Mouse (Mus musculus) R1 (cell line): ENCODE measurements around the gene Socs2.

Source experiments
- DNase-seq: peaks from one replicate; pipeline ENCODE4 v3.0.0-alpha.2; 2018; ENCODE audit warnings: low read depth, low spot score

Gene Socs2

GRCm38 (mm10) chr10:95420284-95420683 is 3.3 kb upstream of the Socs2 start:
- no peak for DNase-seq

DNA sequence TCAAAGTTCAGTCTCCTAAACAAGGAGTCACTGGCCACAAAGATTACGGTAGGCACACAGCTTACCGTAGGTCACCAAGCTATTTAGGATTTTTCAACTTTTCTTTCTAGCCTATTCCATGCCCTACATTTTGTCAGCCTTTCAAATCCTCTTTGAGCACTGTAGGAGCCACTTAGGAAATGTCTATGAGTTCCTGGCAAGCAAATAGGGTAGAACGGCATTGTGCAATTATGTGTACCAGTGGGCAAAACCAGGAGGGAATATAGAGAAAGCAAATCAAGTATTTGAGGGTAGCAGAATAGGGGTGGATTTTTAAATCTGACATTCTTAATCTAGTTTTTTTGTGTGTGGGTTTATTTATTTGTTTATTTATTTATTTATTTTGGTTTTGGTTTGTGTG is 2.7 kb upstream of the Socs2 start:
- no peak for DNase-seq

DNA sequence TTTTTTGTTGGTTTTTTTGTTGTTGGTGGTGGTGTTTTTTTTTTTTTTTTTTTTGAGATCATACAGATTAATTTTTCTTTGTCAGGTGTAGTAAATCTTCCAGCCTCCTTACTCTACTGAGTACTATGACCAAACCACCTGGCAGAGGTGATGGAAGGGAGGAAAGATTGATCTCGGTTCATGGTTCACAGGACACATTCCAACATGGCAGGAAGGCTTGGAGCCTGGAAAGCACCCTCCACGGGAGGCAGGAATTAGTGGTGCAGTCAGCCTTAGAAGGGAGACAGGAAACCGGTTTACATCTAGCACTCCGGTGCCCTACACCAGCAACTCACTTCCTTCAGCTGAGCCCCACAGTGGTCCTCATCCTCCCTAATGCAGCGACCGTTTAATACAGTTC is 1.7 kb upstream of the Socs2 start:
- DNase-seq: no peak

GRCm38 (mm10) chr10:95417496-95418236 is 686 bp upstream of the Socs2 start:
- peak; percentile 77 for DNase-seq

GRCm38 (mm10) chr10:95416361-95416684 is 657 bp downstream of the Socs2 start:
- DNase-seq: no peak

DNA sequence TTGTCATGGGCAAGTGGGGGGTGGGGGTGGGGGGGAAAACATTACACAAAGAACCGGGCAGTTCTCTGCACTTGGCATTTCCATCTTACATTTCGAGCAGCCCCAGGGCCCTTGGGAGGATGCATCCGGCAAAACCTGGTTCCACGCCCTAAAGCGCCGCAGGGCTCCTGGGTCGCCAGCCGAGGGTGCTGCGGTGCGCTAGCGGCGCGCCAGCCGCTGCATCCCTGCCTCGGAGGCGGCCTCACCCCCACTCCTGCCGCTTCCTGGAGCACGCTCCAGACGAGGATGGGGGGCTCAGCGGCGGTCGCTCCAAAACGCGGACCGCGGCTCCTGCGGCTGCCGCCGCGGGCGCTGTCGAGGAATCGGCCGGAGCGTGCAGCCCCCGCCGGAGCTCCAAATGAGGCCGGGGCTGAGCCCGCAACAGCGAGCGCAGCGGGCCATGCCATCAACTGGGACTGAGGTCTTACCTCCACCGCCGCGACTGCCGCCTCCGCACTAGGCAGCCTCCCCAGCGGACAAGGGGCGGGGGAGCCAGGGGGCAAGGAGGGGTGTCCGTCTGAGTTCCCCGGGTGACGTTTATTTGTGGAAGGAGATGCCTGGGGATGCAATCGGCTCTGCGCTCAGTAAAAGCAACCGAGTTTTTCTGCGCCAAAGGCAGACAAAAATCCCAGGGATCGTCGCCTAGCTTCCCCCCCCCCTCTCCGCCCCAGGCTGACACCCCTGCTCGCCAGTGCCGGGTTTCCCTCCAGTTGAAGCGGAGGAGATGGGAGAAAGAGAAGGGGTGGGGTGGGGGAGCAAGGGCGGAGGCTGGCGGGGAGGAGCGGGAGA is 1.2 kb downstream of the Socs2 start:
- peak; percentile 72 for DNase-seq

GRCm38 (mm10) chr10:95415159-95415532 is 1.8 kb downstream of the Socs2 start:
- DNase-seq: peak; percentile 96

DNA sequence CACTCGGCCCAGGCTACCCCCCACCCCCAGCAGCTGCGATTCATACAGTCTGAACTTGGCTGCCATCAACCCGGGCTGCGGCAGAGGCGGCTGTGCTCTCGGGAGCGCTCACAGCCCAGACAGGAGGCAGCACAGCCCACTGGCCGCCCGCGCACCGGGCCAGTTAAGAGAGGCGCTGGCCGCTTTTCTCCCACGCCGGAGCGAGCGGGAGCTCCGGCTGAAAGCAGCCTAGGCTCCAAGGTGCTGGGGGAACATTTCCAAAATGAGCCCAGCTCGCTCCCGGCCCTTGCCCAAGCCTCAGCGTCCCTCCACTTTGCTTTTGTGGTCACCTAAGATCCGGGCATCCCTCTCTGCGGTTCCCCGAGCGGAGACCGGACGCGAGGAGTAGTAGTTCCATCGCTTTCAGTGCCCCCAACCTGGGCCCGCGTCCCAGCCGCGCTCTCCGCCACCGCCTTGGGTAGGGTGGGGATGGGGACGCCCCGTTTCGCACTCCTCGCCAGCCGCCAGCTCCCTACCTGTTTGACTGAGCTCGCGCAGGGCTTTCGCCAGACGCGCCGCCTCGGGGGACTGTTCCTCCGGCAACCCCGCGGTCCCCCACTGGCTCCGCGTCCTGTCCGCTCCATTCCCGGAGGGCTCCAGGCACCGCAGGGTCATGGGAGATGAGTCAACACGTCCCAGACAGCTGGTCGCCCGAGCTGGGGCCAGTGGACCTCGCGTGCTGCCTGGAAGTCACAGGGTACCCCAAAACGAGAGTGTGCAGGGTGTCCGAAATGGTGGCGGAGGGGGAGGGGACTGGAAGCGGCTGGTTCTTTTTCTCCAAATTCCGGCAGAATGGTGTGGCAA is 2.4 kb downstream of the Socs2 start:
- DNase-seq: peak; percentile 64

- no peak for DNase-seq
These were observed 5.8 kb downstream of the Socs2 start for GRCm38 (mm10) chr10:95411139-95411538.

DNA sequence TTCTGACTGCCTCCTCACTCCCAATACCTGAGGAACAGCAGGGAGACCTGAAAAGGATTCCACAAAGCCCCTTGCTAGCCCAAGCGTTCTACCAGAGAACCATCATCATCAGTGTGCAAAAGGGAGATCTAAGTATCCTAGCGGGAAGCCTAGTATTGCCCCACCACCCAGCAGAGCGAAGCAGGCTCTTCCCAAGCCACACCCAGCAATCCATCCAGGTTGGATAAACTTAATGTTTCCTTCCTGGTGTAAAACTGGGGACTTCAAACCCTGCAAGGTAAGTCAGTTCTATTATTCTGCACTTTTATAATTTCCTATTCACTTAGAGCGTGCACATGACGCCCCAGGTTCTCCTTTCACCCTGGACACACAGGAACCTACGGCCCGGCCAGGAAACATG is 6.3 kb downstream of the Socs2 start:
- DNase-seq: peak; percentile 38

GRCm38 (mm10) chr10:95410209-95410608 is 6.8 kb downstream of the Socs2 start:
- no peak for DNase-seq

- DNase-seq: no peak
These were observed 7.8 kb downstream of the Socs2 start for GRCm38 (mm10) chr10:95409149-95409548.

DNA sequence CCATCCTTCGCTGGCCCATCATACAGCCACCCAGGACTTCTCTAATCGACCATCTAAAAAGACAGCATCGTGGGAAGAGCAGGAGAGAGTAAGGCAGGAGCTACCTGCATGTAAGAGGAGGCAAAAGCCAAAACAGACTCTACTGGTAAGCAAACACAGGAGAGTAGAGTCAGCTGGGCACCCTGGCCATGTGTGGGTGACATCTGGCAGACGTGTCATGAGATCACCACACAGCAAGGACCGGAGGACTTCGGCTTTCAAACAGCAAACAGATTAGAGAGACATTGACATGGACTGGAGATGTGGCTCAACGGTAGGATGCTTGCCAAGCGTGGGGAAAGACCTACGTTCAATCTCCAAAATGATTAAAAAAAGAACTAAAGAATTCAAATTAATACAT is 8.5 kb downstream of the Socs2 start:
- DNase-seq: no peak

DNA sequence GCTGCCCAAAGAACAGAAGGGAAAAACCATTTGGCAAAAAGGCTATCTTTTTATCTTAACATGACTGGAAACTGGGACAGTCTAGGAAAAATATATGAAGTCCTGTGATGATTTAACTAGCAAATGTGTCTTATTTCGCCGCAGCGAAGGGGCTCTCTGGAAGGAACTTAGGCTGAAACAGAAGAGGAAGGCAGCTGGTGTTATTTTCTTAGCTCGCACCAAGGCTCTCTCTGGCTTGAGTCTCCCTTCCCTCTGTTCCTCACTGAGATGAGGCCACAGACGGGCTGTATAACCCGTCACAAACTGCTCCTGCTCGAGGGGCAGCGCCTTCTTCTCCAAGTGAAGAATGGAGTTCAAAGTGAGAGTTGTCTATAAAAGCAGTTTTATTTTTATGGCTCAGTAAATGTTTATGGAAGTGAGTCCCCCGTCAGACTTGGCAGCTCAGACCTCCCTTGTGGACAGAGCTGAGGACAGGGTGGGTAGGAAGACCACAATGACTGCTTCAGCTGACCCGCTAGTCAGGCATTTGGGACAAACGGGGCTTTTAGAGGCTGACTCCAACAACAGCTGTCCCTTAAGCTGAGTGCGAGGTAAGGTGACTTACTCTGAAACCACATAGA is 9.3 kb downstream of the Socs2 start:
- no peak for DNase-seq

- no peak for DNase-seq
These were observed 12.2 kb downstream of the Socs2 start for GRCm38 (mm10) chr10:95404774-95405173.

GRCm38 (mm10) chr10:95399689-95400354 is 17.2 kb downstream of the Socs2 start:
- no peak for DNase-seq

- no peak for DNase-seq
These were observed 18.5 kb downstream of the Socs2 start for GRCm38 (mm10) chr10:95398489-95398888.

DNA sequence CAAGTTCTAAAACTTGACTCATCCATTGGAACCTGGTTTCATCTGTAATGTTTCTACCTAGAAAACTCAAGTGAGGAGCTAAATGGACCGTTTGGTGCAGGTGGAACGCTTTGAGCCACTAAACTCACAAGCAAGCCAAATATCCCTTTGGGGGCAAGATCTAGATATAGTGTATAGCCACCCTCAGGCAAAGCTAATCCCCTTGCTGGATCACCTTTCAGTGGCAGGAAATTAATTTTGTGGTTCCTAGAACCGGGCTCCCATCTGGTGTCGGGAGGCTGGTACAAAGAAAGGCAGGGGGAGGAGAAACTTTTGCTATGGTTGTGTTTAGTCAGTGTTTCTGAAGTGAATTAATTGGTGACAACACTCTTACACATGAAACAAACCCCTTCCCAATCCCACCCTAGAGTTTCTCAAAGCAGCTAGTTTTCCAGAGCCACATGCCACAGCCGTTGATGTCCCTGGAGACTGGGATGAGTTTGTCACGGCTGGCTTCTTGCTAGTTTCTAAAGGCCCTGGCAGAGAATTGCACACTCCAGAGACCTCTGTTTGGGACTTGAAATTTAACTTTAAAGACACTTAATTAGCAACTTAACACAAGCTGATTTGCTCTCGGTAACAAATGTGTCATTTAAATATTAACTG is 19.7 kb downstream of the Socs2 start:
- no peak for DNase-seq

DNA sequence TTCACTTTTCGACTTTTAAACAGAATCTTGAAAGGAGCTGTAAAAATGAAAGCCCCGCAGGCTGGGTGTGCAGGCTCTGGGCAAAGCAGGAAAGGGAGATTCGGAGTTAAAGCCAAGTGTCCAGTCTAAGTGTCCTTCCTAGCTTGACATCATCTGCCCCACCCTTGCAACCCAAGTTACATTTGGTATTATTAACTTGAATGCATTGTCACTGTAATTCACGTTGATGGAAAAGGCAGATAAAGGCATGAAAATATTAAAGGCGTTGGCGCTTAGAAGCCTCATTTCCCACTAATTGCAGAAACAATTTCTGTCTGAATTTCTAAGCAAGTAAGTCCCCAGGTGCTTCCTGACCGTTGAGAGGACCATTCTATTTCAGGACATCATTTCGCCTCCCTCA is 20.6 kb downstream of the Socs2 start:
- no peak for DNase-seq
